Mouse (Mus musculus): ENCODE measurements around the gene Lgi2. TPM values are rescaled to one million over a fixed set of nuclear protein-coding genes. Genes with fewer than 3 reads are reported as not detected.

The Lgi2 gene
- polyA plus RNA-seq, 1 experiment from 2014 or later: 2.4 TPM

DNA sequence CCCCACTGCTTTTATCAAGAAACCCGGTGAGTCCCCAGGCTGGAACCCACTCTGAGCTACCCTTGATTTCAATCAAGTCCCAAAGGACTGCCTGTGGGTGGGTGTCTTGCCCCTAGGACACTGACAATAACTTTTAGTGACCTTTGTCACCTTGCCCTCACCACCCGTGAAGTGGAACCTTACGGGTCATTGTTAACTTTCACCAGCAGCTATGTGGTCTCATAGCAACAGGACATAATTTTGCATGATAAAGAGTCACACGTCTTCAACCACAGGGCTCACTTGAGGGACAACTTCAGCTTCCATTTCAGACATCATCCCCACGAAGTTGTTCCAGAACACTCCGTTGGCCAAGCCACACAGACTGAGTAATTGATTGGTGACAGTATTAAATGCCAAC is 4.5 kb upstream of the Lgi2 start:
- WGBS: 71% methylated on average over 6 of the region's 6 CpGs
- Histone ChIP-seq H3K4me3 (no peak overlapping the region), H3K9ac (no peak overlapping the region), H3K27me3 (peaks cover 16% of the 10 kb centered on the region), H3K4me2 (replicated peaks) (no peak overlapping the region), H3K9me3 (peaks cover 20% of the 10 kb centered on the region), H3K27ac (no peak overlapping the region), H3K4me1 (peaks cover under 1% of the 10 kb centered on the region), H3K36me3 (no peaks in the 10 kb centered on the region; the same call in 1 of the 2 replicates)
- no peak for ATAC-seq (ENCODE audit: low FRiP score, low read depth)

DNA sequence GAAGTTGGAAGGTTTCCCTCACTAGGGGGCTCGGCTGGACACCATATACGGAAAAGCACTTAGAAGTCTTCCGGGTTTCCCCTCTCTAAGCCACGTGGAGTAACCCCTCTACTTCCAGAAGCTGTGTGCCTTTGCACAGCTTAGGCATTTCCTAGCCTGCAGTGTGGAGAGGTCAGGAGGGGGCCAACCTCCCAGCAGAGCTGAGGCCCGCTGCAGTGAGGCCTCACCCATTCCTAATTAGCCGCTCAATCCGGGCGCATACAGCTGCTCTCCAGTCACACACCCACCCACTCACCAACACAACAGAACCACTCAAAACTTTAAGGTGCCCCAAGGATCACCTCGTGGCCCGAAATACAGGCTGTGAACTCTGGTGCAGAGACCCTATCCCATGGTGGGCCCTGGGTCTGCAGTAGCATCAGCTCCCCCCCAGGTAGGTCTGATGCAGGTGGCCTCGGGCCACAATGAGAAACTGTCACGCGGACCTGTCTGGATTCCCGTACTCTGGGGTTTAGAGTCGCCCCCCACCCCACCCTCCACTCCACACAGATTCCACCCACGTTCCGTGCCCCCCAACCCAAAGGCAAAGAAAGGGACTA is 949 bp downstream of the Lgi2 start:
- Histone ChIP-seq H3K9ac (peak overlapping the region; percentile 71), H3K36me3 (no peaks in the 10 kb centered on the region), H3K9me3 (peaks cover 9% of the 10 kb centered on the region; the same call in 1 of the 2 replicates), H3K4me3 (peak overlapping the region; percentile 63), H3K4me1 (peaks cover 18% of the 10 kb centered on the region), H3K27ac (no peak overlapping the region), H3K4me2 (replicated peaks) (peak overlapping the region; percentile 93), H3K27me3 (peaks cover 50% of the 10 kb centered on the region)
- ATAC-seq (ENCODE audit: low FRiP score, low read depth): peak; percentile 61
- WGBS: 5% methylated on average over 17 of the region's 17 CpGs

DNA sequence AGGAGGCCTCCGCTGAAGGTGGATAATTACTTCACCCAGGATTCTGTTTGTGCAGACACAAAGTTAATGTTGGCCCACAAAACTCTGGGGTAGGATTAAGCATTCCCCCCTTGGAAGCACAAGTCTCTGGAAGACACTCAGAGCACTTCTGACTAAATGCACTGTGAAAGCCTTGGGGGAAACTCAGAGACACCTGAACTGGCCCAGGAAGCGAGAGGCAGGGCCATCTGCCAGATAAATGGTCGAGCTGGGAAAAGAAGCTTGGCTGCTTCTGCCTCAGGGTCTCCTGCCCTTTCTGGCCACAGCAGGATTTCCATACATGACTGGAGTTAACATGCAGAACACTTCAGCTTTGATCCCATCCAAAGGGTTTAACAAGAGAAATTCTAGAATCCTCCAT is 1.9 kb downstream of the Lgi2 start:
- no peaks in the 10 kb centered on the region for H3K36me3 ChIP-seq
- H3K27ac ChIP-seq: no peak overlapping the region
- peaks cover 9% of the 10 kb centered on the region; the same call in 1 of the 2 replicates for H3K9me3 ChIP-seq
- WGBS: 38% methylated on average over 3 of the region's 3 CpGs
- H3K4me3 ChIP-seq: no peak overlapping the region
- ATAC-seq (ENCODE audit: low FRiP score, low read depth): no peak
- H3K4me1 ChIP-seq: peaks cover 18% of the 10 kb centered on the region
- peaks cover 50% of the 10 kb centered on the region for H3K27me3 ChIP-seq
- H3K9ac ChIP-seq: peak overlapping the region; percentile 1; the same call in 1 of the 2 replicates
- no peak overlapping the region; the same call in 1 of the 2 replicates for H3K4me2 ChIP-seq (replicated peaks)

DNA sequence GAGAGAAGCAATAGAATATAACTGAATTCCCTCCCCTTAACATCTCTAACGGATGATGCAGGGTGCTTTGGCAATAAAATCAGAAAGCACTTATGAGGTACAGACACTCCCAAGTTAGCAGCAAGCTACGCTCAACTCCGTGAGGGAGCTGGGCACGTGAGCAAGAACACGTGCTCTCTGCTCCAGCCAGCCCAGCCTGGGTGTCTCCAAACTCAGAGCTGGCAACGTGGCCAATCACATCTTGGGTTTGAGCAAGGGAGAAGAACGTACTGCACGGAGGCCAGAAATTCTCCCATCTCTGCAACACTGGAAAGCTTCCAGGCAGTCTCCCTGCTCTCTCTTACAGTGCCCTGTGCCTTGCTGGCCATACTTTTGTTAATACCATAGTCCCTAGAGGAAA is 6.0 kb downstream of the Lgi2 start:
- 79% methylated on average over 8 of the region's 8 CpGs for WGBS
- Histone ChIP-seq H3K4me1 (peaks cover 12% of the 10 kb centered on the region), H3K27me3 (peaks cover 29% of the 10 kb centered on the region), H3K4me2 (replicated peaks) (no peak overlapping the region), H3K9me3 (no peaks in the 10 kb centered on the region), H3K27ac (no peak overlapping the region), H3K36me3 (no peaks in the 10 kb centered on the region), H3K4me3 (no peak overlapping the region), H3K9ac (no peak overlapping the region)
- no peak for ATAC-seq (ENCODE audit: low FRiP score, low read depth)

DNA sequence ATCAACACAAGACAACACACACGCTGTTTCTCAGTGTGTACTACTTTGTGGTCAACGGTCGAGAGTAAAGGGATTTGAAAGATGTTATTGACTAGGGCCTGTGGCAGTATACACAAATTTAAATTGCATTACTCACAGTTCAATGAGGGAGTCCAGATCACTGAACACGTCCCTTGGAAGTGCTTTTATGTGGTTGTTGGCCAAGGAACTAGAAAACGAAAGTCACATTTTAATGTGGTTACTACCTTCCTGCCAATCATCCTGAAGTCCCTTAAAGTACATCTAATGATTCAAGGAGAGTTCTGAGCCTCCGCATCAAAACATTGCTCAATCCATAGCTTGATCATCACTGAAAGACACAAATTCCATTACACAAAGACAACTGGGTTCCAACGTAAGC is 10.7 kb downstream of the Lgi2 start:
- no peak overlapping the region for H3K4me3 ChIP-seq
- WGBS: 71% methylated on average over 7 of the region's 7 CpGs
- no peak overlapping the region for H3K9ac ChIP-seq

DNA sequence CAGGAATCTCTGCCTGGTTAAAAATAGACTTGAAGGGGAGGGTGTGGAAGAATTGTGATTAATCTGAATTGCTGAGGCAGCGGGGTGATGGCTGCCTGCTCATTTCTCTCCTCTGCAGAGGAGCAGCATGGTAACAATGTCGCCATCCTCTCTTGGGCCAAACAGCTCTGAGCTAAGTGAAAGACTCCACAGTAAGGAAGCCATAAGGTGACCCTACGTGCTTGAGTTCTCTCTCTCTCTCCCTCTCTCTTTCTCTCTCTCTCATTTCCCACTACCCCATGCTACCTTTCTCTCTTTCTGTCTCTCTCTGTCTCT is 15.0 kb downstream of the Lgi2 start:
- ATAC-seq (ENCODE audit: low FRiP score, low read depth): no peak

More for the DNA sequence above, 10.7 kb downstream of the Lgi2 start:
- no peak overlapping the region for H3K27ac ChIP-seq
- no peaks in the 10 kb centered on the region for H3K9me3 ChIP-seq
- H3K4me2 ChIP-seq (replicated peaks): no peak overlapping the region
- H3K36me3 ChIP-seq: no peaks in the 10 kb centered on the region
- ATAC-seq (ENCODE audit: low FRiP score, low read depth): no peak
- 0 out of 2 replicates have a peak, but pooled peaks cover 7% of the 10 kb centered on the region for H3K4me1 ChIP-seq
- no peaks in the 10 kb centered on the region for H3K27me3 ChIP-seq

DNA sequence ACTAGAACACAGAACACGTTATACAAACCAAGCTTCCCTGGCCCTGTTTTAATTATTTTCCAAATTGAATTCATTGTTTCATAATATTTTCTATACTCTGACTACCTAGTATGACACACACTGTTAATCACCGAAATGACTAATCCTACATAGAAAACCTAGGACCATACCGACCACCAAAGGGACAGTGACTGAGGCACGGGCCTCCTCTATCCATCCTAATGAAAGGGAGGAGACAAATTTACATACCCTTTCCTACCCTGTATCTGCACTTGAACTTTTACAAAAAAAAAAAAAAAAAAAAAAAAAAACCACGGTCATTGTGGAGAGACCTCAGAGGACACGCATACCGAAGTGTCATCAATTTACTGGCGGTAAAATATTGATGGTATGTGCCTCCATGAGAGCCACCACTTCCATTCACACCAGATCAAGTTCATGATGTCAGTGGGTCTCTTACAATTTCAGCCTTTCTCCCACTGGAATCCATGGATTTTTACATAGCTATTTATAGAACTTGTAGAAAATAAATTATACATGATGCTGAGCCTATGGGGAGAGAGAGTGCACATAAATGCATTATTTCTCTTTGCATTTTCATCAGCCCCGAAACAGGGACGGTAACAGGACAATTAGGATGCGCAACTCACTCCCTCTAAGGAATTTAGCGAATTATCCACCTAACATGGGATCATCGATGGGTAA is 15.5 kb downstream of the Lgi2 start:
- no peak overlapping the region for H3K9ac ChIP-seq
- H3K27ac ChIP-seq: no peak overlapping the region
- H3K9me3 ChIP-seq: no peaks in the 10 kb centered on the region
- ATAC-seq (ENCODE audit: low FRiP score, low read depth): no peak
- no peak overlapping the region for H3K4me2 ChIP-seq (replicated peaks)
- 0 out of 2 replicates have a peak, but pooled peaks cover 7% of the 10 kb centered on the region for H3K4me1 ChIP-seq
- H3K4me3 ChIP-seq: no peak overlapping the region
- 87% methylated on average over 13 of the region's 13 CpGs for WGBS
- no peaks in the 10 kb centered on the region for H3K27me3 ChIP-seq
- no peaks in the 10 kb centered on the region for H3K36me3 ChIP-seq

More for the DNA sequence above, 15.0 kb downstream of the Lgi2 start:
- Histone ChIP-seq H3K9me3 (no peaks in the 10 kb centered on the region), H3K27ac (no peak overlapping the region), H3K4me1 (0 out of 2 replicates have a peak, but pooled peaks cover 7% of the 10 kb centered on the region), H3K36me3 (no peaks in the 10 kb centered on the region), H3K27me3 (no peaks in the 10 kb centered on the region), H3K9ac (no peak overlapping the region), H3K4me2 (replicated peaks) (no peak overlapping the region), H3K4me3 (no peak overlapping the region)
- 84% methylated on average over 3 of the region's 3 CpGs for WGBS

DNA sequence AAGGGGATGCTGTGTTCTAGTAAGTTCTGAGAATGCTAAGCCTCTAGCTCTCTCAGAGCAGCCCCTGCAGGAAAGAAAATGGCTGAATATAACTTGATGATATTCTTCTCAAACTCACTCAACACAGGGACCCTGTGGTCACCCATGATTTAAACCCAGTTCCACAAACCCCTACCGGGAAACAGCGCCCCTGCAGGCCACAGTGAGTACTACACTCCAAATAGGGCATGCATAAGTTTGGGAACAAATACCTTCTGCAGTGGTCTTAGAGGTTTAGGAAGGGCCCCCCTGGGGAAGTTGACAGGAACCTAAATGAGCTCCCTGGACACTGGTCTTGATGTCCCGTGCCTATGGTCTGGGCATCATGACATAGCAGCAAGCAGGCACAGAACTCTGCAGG is 19.3 kb downstream of the Lgi2 start:
- no peak for ATAC-seq (ENCODE audit: low FRiP score, low read depth)
- Histone ChIP-seq H3K4me2 (replicated peaks) (no peak overlapping the region), H3K36me3 (no peaks in the 10 kb centered on the region), H3K4me1 (no peaks in the 10 kb centered on the region), H3K9me3 (no peaks in the 10 kb centered on the region), H3K27ac (no peak overlapping the region), H3K9ac (no peak overlapping the region), H3K27me3 (no peaks in the 10 kb centered on the region), H3K4me3 (no peak overlapping the region)
- WGBS: 45% methylated on average over 3 of the region's 3 CpGs

DNA sequence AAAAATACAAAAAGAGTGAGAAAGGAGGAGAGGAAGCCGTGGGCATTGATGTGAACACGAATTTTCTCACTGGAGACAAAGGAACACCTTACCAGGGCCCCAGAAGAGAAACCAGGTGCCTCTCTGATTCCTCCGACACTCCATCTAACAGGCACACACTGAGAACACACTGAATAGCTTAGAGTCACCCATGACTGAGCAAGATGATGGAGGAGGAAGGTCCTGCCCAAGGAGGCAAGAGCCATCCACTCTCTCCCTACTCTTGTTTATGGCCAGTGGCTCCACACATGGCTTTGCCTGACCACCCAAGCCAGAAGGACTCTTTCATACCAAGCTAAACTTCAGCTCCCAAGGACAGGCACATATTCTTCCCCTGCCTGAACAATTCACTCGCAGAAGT is 22.5 kb downstream of the Lgi2 start:
- no peak for ATAC-seq (ENCODE audit: low FRiP score, low read depth)
- H3K36me3 ChIP-seq: no peaks in the 10 kb centered on the region
- no peak overlapping the region for H3K4me2 ChIP-seq (replicated peaks)
- H3K27me3 ChIP-seq: no peaks in the 10 kb centered on the region
- peaks cover 7% of the 10 kb centered on the region for H3K4me1 ChIP-seq
- H3K9me3 ChIP-seq: no peaks in the 10 kb centered on the region
- no peak overlapping the region for H3K27ac ChIP-seq
- no peak overlapping the region for H3K9ac ChIP-seq
- no peak overlapping the region for H3K4me3 ChIP-seq
- WGBS: 83% methylated on average over 4 of the region's 4 CpGs

DNA sequence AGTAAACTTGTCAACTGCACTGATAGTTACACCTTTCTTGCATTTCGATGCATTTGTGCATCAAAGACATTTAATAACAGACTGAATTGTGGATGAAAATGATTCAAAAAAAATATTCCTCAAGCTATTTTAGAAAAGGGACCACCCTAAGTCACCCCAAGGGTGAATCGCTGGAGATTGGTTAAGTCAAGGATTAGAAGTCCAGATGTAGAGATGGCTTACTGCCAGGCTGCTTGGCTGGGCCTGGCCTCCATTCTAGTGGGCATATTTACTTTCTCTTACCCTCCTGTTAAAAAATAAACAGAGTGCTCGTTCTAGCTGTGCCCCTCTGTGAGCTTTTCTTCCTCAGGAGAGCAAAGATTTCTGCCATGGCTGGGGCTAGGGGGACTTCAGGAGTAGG is 26.1 kb downstream of the Lgi2 start:
- Histone ChIP-seq H3K27ac (no peak overlapping the region), H3K9me3 (no peaks in the 10 kb centered on the region), H3K36me3 (no peaks in the 10 kb centered on the region), H3K27me3 (no peaks in the 10 kb centered on the region), H3K4me3 (no peak overlapping the region), H3K9ac (no peak overlapping the region), H3K4me2 (replicated peaks) (no peak overlapping the region), H3K4me1 (peaks cover 12% of the 10 kb centered on the region)
- ATAC-seq (ENCODE audit: low FRiP score, low read depth): no peak
- 46% methylated on average over 3 of the region's 3 CpGs for WGBS

DNA sequence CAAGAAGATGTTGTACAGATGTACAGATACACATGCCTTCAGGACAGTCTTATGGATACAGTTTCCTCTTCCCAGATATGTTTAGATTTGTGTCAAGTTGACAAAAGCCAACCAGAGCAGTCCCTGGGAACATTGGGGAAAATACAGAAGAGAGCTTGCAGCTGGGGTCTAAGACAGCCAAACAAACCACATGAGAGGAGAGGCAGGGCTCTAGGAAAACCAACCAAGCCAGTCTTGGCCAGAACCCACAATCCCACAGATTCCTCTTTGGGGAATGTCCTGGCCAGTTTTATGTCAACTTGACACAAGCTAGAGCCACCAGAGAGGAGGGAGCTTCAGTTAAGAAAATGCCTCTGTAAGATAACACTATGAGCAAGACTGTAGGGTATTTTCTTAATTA is 26.8 kb downstream of the Lgi2 start:
- Histone ChIP-seq H3K27ac (no peak overlapping the region), H3K27me3 (no peaks in the 10 kb centered on the region)
- no peak for ATAC-seq (ENCODE audit: low FRiP score, low read depth)

DNA sequence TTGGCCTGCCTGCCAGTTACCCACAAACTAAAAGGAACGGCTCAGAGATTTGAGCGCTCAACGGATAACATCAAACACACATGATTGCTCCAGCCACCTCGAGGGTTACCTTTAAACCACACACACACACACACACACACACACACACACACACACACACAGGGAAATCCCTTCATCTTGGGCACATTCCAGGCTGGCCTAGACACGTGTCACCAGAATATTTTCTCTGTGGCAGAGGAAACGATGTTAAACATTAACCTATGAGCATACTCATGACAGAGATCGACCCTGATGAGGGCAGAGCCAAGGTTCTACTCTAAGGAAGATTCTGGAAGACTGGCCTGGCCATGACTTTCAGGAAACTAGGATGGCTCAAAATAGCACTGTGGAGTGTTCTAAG is 29.2 kb downstream of the Lgi2 start:
- H3K36me3 ChIP-seq: no peaks in the 10 kb centered on the region

More for the DNA sequence above, 26.8 kb downstream of the Lgi2 start:
- H3K9me3 ChIP-seq: no peaks in the 10 kb centered on the region
- H3K4me2 ChIP-seq (replicated peaks): no peak overlapping the region
- H3K4me3 ChIP-seq: no peak overlapping the region
- H3K4me1 ChIP-seq: peaks cover 12% of the 10 kb centered on the region
- H3K36me3 ChIP-seq: no peaks in the 10 kb centered on the region
- H3K9ac ChIP-seq: no peak overlapping the region

More for the DNA sequence above, 29.2 kb downstream of the Lgi2 start:
- Histone ChIP-seq H3K4me1 (peaks cover 19% of the 10 kb centered on the region), H3K4me2 (replicated peaks) (no peak overlapping the region), H3K9ac (no peak overlapping the region), H3K27ac (no peak overlapping the region), H3K9me3 (no peaks in the 10 kb centered on the region), H3K4me3 (no peak overlapping the region), H3K27me3 (no peaks in the 10 kb centered on the region)
- ATAC-seq (ENCODE audit: low FRiP score, low read depth): no peak
- WGBS: 62% methylated on average over 7 of the region's 7 CpGs

Data from limb, embryonic 13.5 days (tissue).